Mouse (Mus musculus) myocyte (in vitro differentiated cells): ENCODE data around the gene Dennd5b.

Source experiments
- CEBPB ChIP-seq: IDR thresholded peaks from 2 replicates; pipeline ENCODE4 v1.6.1; 2011; ENCODE audit warnings: mild to moderate bottlenecking, moderate library complexity; ENCODE audit not compliant: poor library complexity, insufficient read depth, severe bottlenecking
- MAX ChIP-seq: IDR thresholded peaks from one replicate; pipeline ENCODE4 v1.6.1; 2011; ENCODE audit warnings: low read depth, mild to moderate bottlenecking, control low read depth
- MYOG ChIP-seq, 3 experiments: IDR thresholded peaks; one replicate each; pipeline ENCODE4 v1.6.1; 2011; ENCODE audit warnings: control low read depth in 2 of 3, low read depth in 2 of 3, mild to moderate bottlenecking in 2 of 3; ENCODE audit not compliant: insufficient read length in 2 of 3, control insufficient read depth in 1 of 3, insufficient read depth in 1 of 3
- POLR2A ChIP-seq: IDR thresholded peaks from one replicate; pipeline ENCODE4 v1.6.1; 2011; ENCODE audit warnings: low read depth, mild to moderate bottlenecking, control low read depth, moderate library complexity; ENCODE audit not compliant: insufficient read length
- POLR2AphosphoS2 ChIP-seq: IDR thresholded peaks from one replicate; pipeline ENCODE4 v1.6.1; 2011; ENCODE audit warnings: low read depth, control low read depth; ENCODE audit not compliant: insufficient read length
- REST ChIP-seq: IDR thresholded peaks from one replicate; pipeline ENCODE4 v1.6.1; 2011; ENCODE audit warnings: mild to moderate bottlenecking, control low read depth, moderate library complexity; ENCODE audit not compliant: insufficient read depth, insufficient read length
- SRF ChIP-seq: IDR thresholded peaks from one replicate; pipeline ENCODE4 v1.6.1; 2011; ENCODE audit warnings: low read depth; ENCODE audit not compliant: control insufficient read depth, insufficient read length
- TCF12 ChIP-seq: IDR thresholded peaks from one replicate; pipeline ENCODE4 v1.6.1; 2011; ENCODE audit warnings: mild to moderate bottlenecking, control low read depth; ENCODE audit not compliant: poor library complexity, insufficient read depth, severe bottlenecking
- USF1 ChIP-seq: IDR thresholded peaks from one replicate; pipeline ENCODE4 v1.6.1; 2011; ENCODE audit warnings: low read depth, mild to moderate bottlenecking, control low read depth, moderate library complexity

- TF ChIP-seq SRF: no peak
- no peak for TF ChIP-seq POLR2A
- TF ChIP-seq MAX: no peak
- TF ChIP-seq USF1: no peak
- TF ChIP-seq MYOG (IDR thresholded peaks at IDR 0.05; ENCODE audit: control insufficient read depth in 1 of 3, insufficient read depth in 1 of 3, insufficient read length in 2 of 3, low read depth in 2 of 3): no peak
- no peak for TF ChIP-seq REST
- no peak for TF ChIP-seq TCF12
- TF ChIP-seq POLR2AphosphoS2: no peak
- no peak for TF ChIP-seq CEBPB
Observed at GRCm38 (mm10) chr6:149107615-149108014, 6.1 kb upstream of the Dennd5b start.
